Mouse (Mus musculus) NIH3T3 (cell line): ENCODE results near the gene Mcm2.

Source experiments
- DNase-seq: peaks from one replicate; pipeline ENCODE4 v3.0.0-alpha.2; 2012; ENCODE audit warnings: low read depth

Mcm2 gene

GRCm38 (mm10) chr6:88847571-88847970 is 51.0 kb downstream of the Mcm2 start:
- DNase-seq: no peak

GRCm38 (mm10) chr6:88844901-88845565 is 53.5 kb downstream of the Mcm2 start:
- no peak for DNase-seq

- DNase-seq: no peak
Observed at GRCm38 (mm10) chr6:88843781-88844725, 54.5 kb downstream of the Mcm2 start.

GRCm38 (mm10) chr6:88843241-88843640 is 55.3 kb downstream of the Mcm2 start:
- DNase-seq: no peak

GRCm38 (mm10) chr6:88842731-88843151 is 55.8 kb downstream of the Mcm2 start:
- peak; percentile 47 for DNase-seq

GRCm38 (mm10) chr6:88841781-88842689 is 56.5 kb downstream of the Mcm2 start, which contains the start of gene Abtb1:
TSS of gene Abtb1 (minus strand) at chr6:88841984.
- peak; percentile 100 for DNase-seq

GRCm38 (mm10) chr6:88841514-88841780 is 57.1 kb downstream of the Mcm2 start:
- no peak for DNase-seq

- no peak for DNase-seq
Observed at GRCm38 (mm10) chr6:88840791-88841513, 57.6 kb downstream of the Mcm2 start.

- no peak for DNase-seq
Observed at GRCm38 (mm10) chr6:88840211-88840610, 58.4 kb downstream of the Mcm2 start.

- no peak for DNase-seq
Observed at GRCm38 (mm10) chr6:88839135-88839970, 59.2 kb downstream of the Mcm2 start.

GRCm38 (mm10) chr6:88838613-88839012 is 60.0 kb downstream of the Mcm2 start:
- DNase-seq: no peak

- DNase-seq: no peak
Observed at GRCm38 (mm10) chr6:88837999-88838398, 60.6 kb downstream of the Mcm2 start.

GRCm38 (mm10) chr6:88836178-88836819 is 62.3 kb downstream of the Mcm2 start:
- DNase-seq: no peak

- no peak for DNase-seq
Observed at GRCm38 (mm10) chr6:88835047-88835446, 63.5 kb downstream of the Mcm2 start.
